Mouse (Mus musculus) midbrain, embryonic 14.5 days (tissue): ENCODE results near the gene Rnf185. TPM values are rescaled to one million over a fixed set of nuclear protein-coding genes. Genes with fewer than 3 reads are reported as not detected.

Experiments
- ATAC-seq: fragments of 200-750 bp; cut with Nextera tagmentation; 2 replicates; pipeline ENCODE4 v1.8.0; 2017; ENCODE audit warnings: moderate number of reproducible peaks, moderate library complexity; ENCODE audit not compliant: low FRiP score, low TSS enrichment
- DNase-seq: peaks from one replicate; pipeline ENCODE4 v3.0.0-alpha.2; 2015
- H3K27ac ChIP-seq: fragments of 300-500 bp; sonication (generic); replicated peaks from 2 replicates; pipeline ENCODE4 v1.5.1; 2014; ENCODE audit warnings: mild to moderate bottlenecking, low read depth, low read length, moderate library complexity
- H3K27me3 ChIP-seq: fragments of 300-500 bp; sonication (generic); 2 replicates; pipeline ENCODE4 v1.6.1; 2014; ENCODE audit warnings: low read length, control low read depth, mixed read lengths; ENCODE audit not compliant: control insufficient read depth, insufficient read depth
- H3K36me3 ChIP-seq: fragments of 300-500 bp; sonication (generic); 2 replicates; pipeline ENCODE4 v1.6.1; 2014; ENCODE audit warnings: low read length, control low read depth; ENCODE audit not compliant: control insufficient read depth, insufficient read depth
- H3K4me1 ChIP-seq: fragments of 300-500 bp; sonication (generic); 2 replicates; pipeline ENCODE4 v1.6.1; 2014; ENCODE audit warnings: mild to moderate bottlenecking, antibody characterized with exemption, low read length, control low read depth; ENCODE audit not compliant: control insufficient read depth, insufficient read depth
- H3K4me2 ChIP-seq: fragments of 300-500 bp; sonication (generic); 2 replicates; pipeline ENCODE4 v1.6.1; 2014; ENCODE audit warnings: mild to moderate bottlenecking, low read length, moderate library complexity
- H3K4me3 ChIP-seq: fragments of 300-500 bp; sonication (generic); replicated peaks from 2 replicates; pipeline ENCODE4 v1.5.1; 2014; ENCODE audit warnings: low read depth, low read length
- H3K9ac ChIP-seq: fragments of 300-500 bp; sonication (generic); replicated peaks from 2 replicates; pipeline ENCODE4 v1.6.1; 2014; ENCODE audit warnings: mild to moderate bottlenecking, low read length, moderate library complexity
- H3K9me3 ChIP-seq: fragments of 300-500 bp; sonication (generic); 2 replicates; pipeline ENCODE4 v1.6.1; 2016; ENCODE audit warnings: low read length, control low read depth, mixed read lengths; ENCODE audit not compliant: control insufficient read depth
- WGBS: fragments of 180-500 bp; shearing (Covaris S2); extraction: QIAGEN DNeasy Blood & Tissue Kit; methylation state at CpG from one replicate; pipeline ENCODE4 v1.1.7; 2014; 5-methylcytosine and 5-hydroxymethylcytosine counted together
- polyA plus RNA-seq: library from polyadenylated mRNA; unstranded; fragments of >200 nt; fragmentation: Nextera tagmentation; extraction: Ambion mirVana; gene quantifications from 2 replicates; pipeline ENCODE4 v1.2.1, GENCODE M21; 2014

The Rnf185 gene
- 40.3 and 55.3 TPM in 2 replicates for polyA plus RNA-seq

GRCm38 (mm10) chr11:3452167-3452639, at the start of gene Rnf185:
Gene Rnf185, minus strand, starts transcription at chr11:3452363.
- Histone ChIP-seq H3K4me1 (peaks cover 21% of the 10 kb centered on the region), H3K9me3 (no peaks in the 10 kb centered on the region), H3K9ac (peak within 1 kb of the TSS; percentile 87), H3K27ac (peak within 1 kb of the TSS; percentile 90), H3K27me3 (no peaks in the 10 kb centered on the region), H3K36me3 (peaks cover 7% of the 10 kb centered on the region; the same call in 1 of the 2 replicates), H3K4me3 (peak within 1 kb of the TSS; percentile 75), H3K4me2 (peak within 1 kb of the TSS; percentile 77)
- under 1% methylated on average over 45 of the region's 45 CpGs for WGBS
- DNase-seq (peak; percentile 97), ATAC-seq (peak; percentile 96)

DNA sequence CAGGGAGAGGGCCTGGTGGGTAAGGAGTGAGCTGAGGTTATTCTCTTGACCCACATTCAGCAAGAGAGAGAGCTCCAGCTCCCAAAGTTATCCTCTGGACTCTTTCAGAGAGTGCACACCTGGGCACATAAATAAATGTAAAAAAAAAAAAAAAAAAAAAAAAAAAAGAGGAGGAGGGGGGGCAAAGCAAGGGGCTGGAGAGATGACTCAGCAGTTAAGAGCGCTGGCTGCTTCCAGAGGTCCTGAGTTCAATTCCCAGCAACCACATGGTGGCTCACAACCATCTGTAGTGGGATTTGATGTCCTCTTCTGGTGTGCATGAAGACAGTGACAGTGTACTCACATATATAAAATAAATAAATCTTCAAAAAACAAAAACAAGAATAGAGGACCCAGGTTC, 45.1 kb upstream of the Rnf185 start:
- H3K4me1 ChIP-seq: no peaks in the 10 kb centered on the region
- no peak for ATAC-seq
- H3K9ac ChIP-seq: no peak overlapping the region
- no peak overlapping the region for H3K27ac ChIP-seq
- H3K36me3 ChIP-seq: no peaks in the 10 kb centered on the region
- H3K4me2 ChIP-seq: no peak overlapping the region
- H3K27me3 ChIP-seq: no peaks in the 10 kb centered on the region
- H3K4me3 ChIP-seq: no peak overlapping the region
- no peak for DNase-seq
- H3K9me3 ChIP-seq: no peaks in the 10 kb centered on the region
- 96% methylated on average over 1 of the region's 1 CpGs for WGBS

DNA sequence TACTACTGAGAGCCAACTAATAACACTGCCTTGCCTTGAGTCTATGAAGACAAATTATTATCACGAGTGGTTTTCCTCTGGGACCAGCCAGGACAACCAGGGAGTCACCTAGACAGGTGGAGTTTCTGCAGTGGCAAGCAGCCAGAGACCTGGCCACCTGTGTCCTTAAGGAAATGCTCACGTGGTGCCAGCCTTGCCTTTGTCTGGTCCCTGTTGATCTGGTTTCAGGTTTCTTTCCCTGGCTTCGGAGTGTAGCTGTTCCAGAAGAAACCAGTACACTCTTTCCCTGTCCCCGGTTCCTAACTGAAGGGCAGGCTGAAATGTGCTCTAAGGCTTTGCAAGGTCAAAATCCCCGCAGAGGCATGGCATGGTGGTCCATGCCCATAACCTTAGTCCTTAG, 44.6 kb upstream of the Rnf185 start:
- Histone ChIP-seq H3K27me3 (no peaks in the 10 kb centered on the region), H3K4me1 (no peaks in the 10 kb centered on the region), H3K27ac (no peak overlapping the region), H3K4me2 (no peak overlapping the region), H3K4me3 (no peak overlapping the region), H3K36me3 (no peaks in the 10 kb centered on the region), H3K9me3 (no peaks in the 10 kb centered on the region), H3K9ac (no peak overlapping the region)
- DNase-seq (no peak), ATAC-seq (no peak)
- 65% methylated on average over 5 of the region's 5 CpGs for WGBS

- Histone ChIP-seq H3K27ac (no peak overlapping the region), H3K4me2 (no peak overlapping the region), H3K27me3 (no peaks in the 10 kb centered on the region), H3K4me3 (no peak overlapping the region), H3K9me3 (no peaks in the 10 kb centered on the region), H3K4me1 (no peaks in the 10 kb centered on the region), H3K9ac (no peak overlapping the region), H3K36me3 (no peaks in the 10 kb centered on the region)
- DNase-seq (no peak), ATAC-seq (no peak)
- WGBS: 94% methylated on average over 14 of the region's 14 CpGs
Measured at GRCm38 (mm10) chr11:3495496-3495895, 43.3 kb upstream of the Rnf185 start.

DNA sequence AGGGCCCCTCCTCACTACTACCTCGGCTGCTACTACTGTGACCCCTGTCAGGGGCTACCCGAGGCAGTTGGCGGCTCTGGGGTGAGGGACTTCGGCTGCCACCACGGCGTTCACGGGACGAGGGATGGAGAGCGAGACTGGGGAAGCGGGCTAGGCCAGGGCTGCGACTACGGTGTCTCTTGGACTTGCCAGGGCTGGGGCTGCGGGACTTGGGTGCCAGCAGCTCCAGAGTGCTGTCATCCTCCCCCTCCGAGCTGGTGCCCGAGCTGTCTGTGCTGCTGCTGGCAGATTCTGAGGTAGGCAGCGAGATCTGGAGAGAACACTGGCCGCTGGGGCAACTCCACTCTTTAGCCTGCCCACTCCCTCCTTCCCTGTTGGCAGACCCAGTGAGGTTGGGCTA, 42.7 kb upstream of the Rnf185 start:
- 81% methylated on average over 17 of the region's 17 CpGs for WGBS
- no peak overlapping the region for H3K4me3 ChIP-seq
- no peak for ATAC-seq
- H3K27me3 ChIP-seq: no peaks in the 10 kb centered on the region
- no peak overlapping the region for H3K9ac ChIP-seq
- no peak overlapping the region for H3K27ac ChIP-seq
- H3K4me2 ChIP-seq: no peak overlapping the region
- H3K36me3 ChIP-seq: no peaks in the 10 kb centered on the region
- H3K9me3 ChIP-seq: no peaks in the 10 kb centered on the region
- DNase-seq: no peak
- no peaks in the 10 kb centered on the region for H3K4me1 ChIP-seq

DNA sequence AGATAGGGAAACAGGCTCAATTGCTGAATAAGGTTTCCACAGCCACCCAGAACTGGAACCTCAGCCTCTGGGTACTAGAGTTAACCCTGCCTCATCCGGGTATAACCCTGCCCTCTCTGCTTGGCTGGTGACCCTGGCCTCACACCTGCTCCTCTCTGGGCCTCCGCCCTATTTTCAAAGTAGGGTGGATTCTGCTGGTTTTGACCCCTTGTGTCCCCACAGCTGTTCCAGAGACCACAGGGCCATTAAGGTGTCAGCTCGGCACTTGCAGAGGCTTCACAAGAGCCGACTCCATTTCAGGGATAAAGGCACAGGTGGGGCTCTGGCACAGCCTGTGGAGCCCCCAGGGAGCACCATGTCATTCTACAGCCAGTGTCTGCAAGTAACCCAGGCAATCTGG, 40.6 kb upstream of the Rnf185 start:
- H3K4me2 ChIP-seq: no peak overlapping the region
- no peaks in the 10 kb centered on the region for H3K36me3 ChIP-seq
- DNase-seq (no peak), ATAC-seq (no peak)
- H3K9me3 ChIP-seq: no peaks in the 10 kb centered on the region
- H3K4me1 ChIP-seq: no peaks in the 10 kb centered on the region
- 78% methylated on average over 4 of the region's 4 CpGs for WGBS
- no peaks in the 10 kb centered on the region for H3K27me3 ChIP-seq
- H3K9ac ChIP-seq: no peak overlapping the region
- no peak overlapping the region for H3K27ac ChIP-seq
- H3K4me3 ChIP-seq: no peak overlapping the region

- no peak overlapping the region for H3K9ac ChIP-seq
- no peak overlapping the region for H3K27ac ChIP-seq
- H3K4me1 ChIP-seq: no peaks in the 10 kb centered on the region
- no peaks in the 10 kb centered on the region for H3K27me3 ChIP-seq
- H3K4me2 ChIP-seq: no peak overlapping the region
- no peaks in the 10 kb centered on the region for H3K36me3 ChIP-seq
- no peak for DNase-seq
- ATAC-seq: no peak
- no peak overlapping the region for H3K4me3 ChIP-seq
- WGBS: 92% methylated on average over 5 of the region's 5 CpGs
- no peaks in the 10 kb centered on the region for H3K9me3 ChIP-seq
Measured at GRCm38 (mm10) chr11:3489036-3489435, 36.9 kb upstream of the Rnf185 start.

DNA sequence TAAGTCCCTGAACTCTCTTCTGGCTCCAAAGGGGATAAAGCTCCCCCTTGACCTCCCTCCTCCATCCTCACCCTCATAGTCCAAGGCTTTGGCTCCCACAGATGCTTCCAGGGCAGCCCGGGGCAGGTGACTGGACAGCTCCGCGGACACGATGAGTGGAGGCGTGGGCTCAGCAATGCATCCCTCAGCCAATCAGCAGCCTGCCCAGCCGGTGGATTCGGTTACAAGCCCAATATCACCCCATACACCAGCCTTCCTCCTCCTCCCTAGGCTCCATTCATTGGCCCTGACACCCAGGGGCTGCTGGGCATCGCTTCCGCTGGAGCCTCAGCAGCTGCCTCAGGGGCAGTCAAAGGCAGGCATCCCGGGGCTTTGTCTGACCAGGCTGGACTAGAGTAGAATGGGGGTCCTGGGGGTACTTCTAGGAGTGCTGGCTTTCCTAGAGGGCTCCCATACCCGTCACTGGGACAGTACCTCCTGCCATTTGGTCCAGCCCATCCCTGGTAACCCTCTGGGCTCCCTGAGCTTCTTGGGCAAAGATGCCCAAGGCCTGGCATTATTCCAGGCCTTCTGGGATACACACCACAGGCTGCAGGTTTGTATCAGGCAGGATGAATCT, 35.9 kb upstream of the Rnf185 start, which contains the start of gene Pla2g3:
Gene Pla2g3 (plus strand): TSS at position 333 of the 619 bp plus-strand sequence.
- WGBS: 34% methylated on average over 11 of the region's 11 CpGs
- Histone ChIP-seq H3K36me3 (no peaks in the 10 kb centered on the region), H3K4me1 (no peaks in the 10 kb centered on the region), H3K27me3 (no peaks in the 10 kb centered on the region), H3K9ac (no peak within 1 kb of the TSS), H3K9me3 (no peaks in the 10 kb centered on the region), H3K4me2 (no peak within 1 kb of the TSS), H3K27ac (no peak within 1 kb of the TSS), H3K4me3 (no peak within 1 kb of the TSS)
- DNase-seq (no peak), ATAC-seq (no peak)

DNA sequence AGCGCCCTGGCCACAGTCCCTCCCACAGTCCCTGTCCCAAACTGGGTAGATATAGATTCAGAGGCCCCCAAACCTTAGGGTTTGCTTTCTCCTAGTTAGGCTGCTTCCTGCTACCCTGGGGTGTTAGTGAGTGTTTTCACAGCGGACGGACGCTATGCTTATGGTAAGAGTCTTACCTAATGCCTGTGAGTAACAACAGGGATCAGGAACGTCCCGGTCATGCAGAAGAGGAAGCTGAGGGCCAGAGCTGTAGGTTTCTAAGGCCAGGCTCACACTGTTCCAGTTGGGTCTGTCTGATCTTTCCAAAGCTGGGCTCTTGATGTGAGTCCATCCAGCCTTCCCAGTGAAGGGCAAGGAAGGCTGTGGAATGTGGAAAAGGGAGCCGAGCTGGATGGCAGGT, 34.2 kb upstream of the Rnf185 start:
- ATAC-seq (no peak), DNase-seq (no peak)
- WGBS: 78% methylated on average over 7 of the region's 7 CpGs
- Histone ChIP-seq H3K4me3 (no peak overlapping the region), H3K27ac (no peak overlapping the region), H3K27me3 (no peaks in the 10 kb centered on the region), H3K4me2 (no peak overlapping the region), H3K4me1 (no peaks in the 10 kb centered on the region), H3K36me3 (no peaks in the 10 kb centered on the region), H3K9ac (no peak overlapping the region), H3K9me3 (no peaks in the 10 kb centered on the region)
